Mouse (Mus musculus): ENCODE measurements around the gene Neurl1a. TPM values are rescaled to one million over a fixed set of nuclear protein-coding genes. Genes with fewer than 3 reads are reported as not detected.

Gene Neurl1a
- polyA plus RNA-seq, 1 experiment = 5.8 TPM

GRCm38 (mm10) chr19:47184221-47184620 lies 5.6 kb downstream of the Neurl1a start:
- H3K4me1 ChIP-seq (ENCODE audit: control insufficient read depth, insufficient read depth, insufficient read length, low read length) = peaks cover 2% of the 10 kb centered on the region; the same call in 1 of the 2 replicates
- H3K27ac ChIP-seq (replicated peaks; ENCODE audit: low read depth, low read length) = no peak overlapping the region
- H3K4me3 ChIP-seq (ENCODE audit: insufficient read depth, low read depth, low read length) = no peak overlapping the region

GRCm38 (mm10) chr19:47184736-47185135 lies 6.1 kb downstream of the Neurl1a start:
- H3K4me1 ChIP-seq (ENCODE audit: control insufficient read depth, insufficient read depth, insufficient read length, low read length) = no peaks in the 10 kb centered on the region
- H3K27ac ChIP-seq (replicated peaks; ENCODE audit: low read depth, low read length) = no peak overlapping the region
- H3K4me3 ChIP-seq (ENCODE audit: insufficient read depth, low read depth, low read length) = no peak overlapping the region

DNA sequence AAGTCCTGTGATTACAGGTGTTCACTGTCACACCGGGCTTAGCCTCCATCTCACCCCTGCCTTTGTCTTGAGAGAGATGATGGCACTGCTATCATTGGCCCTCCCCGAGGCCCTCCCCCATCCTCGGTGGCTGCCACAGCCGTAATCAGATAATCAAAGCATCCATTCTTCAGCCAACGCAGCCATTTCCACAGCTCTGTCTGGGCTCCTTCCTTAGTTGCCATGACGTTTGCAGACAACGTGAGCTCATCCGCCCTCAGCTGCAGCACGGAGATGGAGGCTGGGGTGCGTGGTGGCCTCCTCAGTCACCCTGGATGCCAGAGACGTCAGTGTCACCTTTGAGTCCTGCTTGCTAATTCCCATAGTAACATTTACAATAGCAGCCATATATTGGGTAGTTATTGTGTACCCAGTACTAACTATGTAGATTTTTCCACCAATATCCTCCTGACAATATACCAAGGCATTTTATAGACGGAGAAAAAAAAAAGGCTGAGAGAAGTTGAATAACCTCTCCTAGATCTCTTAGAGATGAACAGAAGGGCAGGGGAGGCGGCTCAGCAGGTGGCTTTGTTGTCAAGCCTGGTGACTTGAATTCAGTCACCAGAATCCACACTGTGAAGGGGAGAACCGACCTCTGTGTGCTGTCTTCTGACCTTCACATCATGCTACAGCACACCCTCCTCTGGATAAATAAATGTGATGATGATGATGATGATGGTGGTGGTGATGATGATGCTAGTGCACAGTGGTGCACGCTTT lies 8.1 kb downstream of the Neurl1a start:
- Histone ChIP-seq H3K27ac (replicated peaks; ENCODE audit: low read depth, low read length) (no peak overlapping the region), H3K4me3 (ENCODE audit: insufficient read depth, low read depth, low read length) (no peak overlapping the region)

GRCm38 (mm10) chr19:47188515-47189128 lies 10.0 kb downstream of the Neurl1a start:
- Histone ChIP-seq H3K27ac (replicated peaks; ENCODE audit: low read depth, low read length) (no peak overlapping the region), H3K4me1 (ENCODE audit: control insufficient read depth, insufficient read depth, insufficient read length, low read length) (no peaks in the 10 kb centered on the region), H3K4me3 (ENCODE audit: insufficient read depth, low read depth, low read length) (no peak overlapping the region)

More for the DNA sequence above, 8.1 kb downstream of the Neurl1a start:
- no peaks in the 10 kb centered on the region for H3K4me1 ChIP-seq (ENCODE audit: control insufficient read depth, insufficient read depth, insufficient read length, low read length)

DNA sequence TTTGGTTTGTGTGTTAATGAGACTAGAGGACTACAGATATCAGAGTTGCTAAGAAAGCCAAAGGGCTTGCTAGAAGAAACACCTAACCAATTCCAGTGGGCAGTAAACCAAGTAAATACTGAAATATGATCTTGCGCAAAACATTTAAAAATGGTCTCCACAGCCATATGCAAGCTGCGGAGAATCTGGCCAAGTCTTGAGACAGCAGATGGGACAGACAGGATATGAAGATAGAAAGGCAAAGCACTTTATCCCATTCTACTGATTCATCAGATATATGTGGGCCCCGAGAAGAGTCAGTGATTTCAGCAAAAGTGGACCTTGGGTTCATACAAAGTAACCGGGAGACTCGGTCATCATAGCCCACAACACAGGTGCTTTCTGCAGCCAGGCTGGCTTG lies 13.5 kb downstream of the Neurl1a start:
- Histone ChIP-seq H3K4me3 (ENCODE audit: insufficient read depth, low read depth, low read length) (no peak overlapping the region), H3K27ac (replicated peaks; ENCODE audit: low read depth, low read length) (no peak overlapping the region), H3K4me1 (ENCODE audit: control insufficient read depth, insufficient read depth, insufficient read length, low read length) (no peaks in the 10 kb centered on the region)

DNA sequence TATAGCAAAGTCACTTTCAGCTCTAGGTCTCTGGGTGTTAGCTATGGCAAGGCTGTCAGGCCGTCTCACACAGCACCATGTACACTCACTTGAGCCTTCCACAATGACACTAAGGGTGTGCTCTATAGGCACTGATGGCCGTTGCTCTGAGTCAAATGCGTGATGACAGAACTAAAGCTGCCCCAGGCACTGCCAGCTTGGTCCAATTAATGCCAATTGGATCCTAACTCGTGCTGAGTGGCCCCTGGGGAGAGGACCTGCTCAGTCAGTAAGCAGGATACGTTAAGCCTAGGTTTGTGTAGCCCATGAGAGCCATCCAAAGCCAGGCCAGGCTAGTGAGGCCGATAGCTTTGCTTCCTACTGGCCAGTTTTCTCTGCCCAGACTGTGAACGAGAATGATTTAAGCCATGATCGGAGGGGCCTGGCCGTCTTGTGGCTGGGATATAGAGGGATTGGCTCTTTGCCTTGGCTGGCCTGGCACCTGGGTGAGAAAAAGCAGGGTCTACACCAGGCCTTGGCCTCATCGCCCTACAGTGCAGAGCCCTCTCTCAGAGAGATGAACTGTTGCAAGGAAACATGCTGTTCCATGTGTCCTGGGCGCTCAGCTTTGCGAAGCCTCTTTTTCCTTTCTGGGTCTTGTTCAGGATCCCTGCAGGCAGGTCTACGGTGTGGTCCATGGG lies 20.2 kb downstream of the Neurl1a start:
- no peak overlapping the region for H3K27ac ChIP-seq (replicated peaks; ENCODE audit: low read depth, low read length)
- H3K4me1 ChIP-seq (ENCODE audit: control insufficient read depth, insufficient read depth, insufficient read length, low read length) = no peaks in the 10 kb centered on the region
- H3K4me3 ChIP-seq (ENCODE audit: insufficient read depth, low read depth, low read length) = no peak overlapping the region

DNA sequence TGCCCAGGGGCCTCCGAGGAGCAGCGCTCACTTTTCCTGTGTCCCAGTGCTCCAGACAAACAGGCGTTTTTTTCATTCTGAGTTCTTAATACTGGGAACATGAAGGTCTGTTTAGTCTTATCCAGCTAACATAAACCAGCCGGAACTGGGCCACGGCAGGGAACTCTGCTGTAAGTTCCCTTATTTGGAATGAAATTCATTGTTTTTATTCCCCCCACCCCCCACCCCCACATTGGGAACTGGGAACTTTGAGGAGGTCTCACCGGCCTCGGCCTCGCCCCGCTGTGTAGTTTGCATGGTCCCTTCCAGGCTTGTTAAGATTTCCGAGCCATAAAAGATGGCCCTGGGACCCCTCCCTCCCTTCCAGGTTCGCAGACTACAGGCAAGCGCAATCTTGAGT lies 23.4 kb downstream of the Neurl1a start:
- H3K4me3 ChIP-seq (ENCODE audit: insufficient read depth, low read depth, low read length) = no peak overlapping the region
- H3K4me1 ChIP-seq (ENCODE audit: control insufficient read depth, insufficient read depth, insufficient read length, low read length) = no peaks in the 10 kb centered on the region
- H3K27ac ChIP-seq (replicated peaks; ENCODE audit: low read depth, low read length) = no peak overlapping the region

- H3K27ac ChIP-seq (replicated peaks; ENCODE audit: low read depth, low read length) = no peak overlapping the region
- no peaks in the 10 kb centered on the region for H3K4me1 ChIP-seq (ENCODE audit: control insufficient read depth, insufficient read depth, insufficient read length, low read length)
- H3K4me3 ChIP-seq (ENCODE audit: insufficient read depth, low read depth, low read length) = no peak overlapping the region
Measured at GRCm38 (mm10) chr19:47202429-47202828, 23.8 kb downstream of the Neurl1a start.

DNA sequence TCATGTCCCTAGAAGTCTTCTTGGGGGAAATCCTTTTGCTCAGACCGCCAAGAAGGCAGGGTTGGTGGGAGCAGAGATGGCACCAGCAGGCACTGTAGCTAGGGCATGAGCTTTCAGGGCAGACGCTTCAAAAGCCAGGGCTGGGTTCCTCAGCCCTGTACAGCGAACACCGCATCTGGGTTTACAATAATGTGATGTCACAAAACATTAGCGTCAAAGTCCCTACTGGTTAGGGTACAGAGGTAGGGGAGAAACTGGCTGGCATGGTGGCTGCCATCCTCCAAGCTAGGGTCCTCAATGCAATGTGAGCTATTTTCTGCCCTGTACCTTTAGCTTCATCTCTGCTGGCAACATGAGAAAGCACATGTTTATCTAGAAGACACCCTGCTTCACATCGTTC lies 24.4 kb downstream of the Neurl1a start:
- H3K27ac ChIP-seq (replicated peaks; ENCODE audit: low read depth, low read length) = no peak overlapping the region

DNA sequence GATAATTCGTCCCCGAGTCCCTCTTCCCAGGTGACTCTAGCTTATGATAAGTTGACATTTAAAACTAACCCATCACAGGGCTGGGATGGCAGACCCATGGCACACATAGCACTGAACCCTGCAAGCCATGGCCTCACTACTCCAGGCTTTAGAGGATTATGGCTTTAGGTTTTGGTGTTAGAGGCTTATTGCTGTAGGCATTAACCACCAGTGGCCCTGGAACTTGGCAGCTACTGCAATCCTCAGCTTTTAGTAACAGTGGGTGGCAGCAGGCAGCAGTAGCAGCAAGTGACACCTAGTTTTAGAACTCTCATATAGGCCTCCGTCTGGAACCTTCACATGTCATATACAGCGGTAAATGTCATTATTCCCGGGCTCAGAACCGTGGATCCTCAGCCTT lies 26.0 kb downstream of the Neurl1a start:
- Histone ChIP-seq H3K4me3 (ENCODE audit: insufficient read depth, low read depth, low read length) (no peak overlapping the region), H3K27ac (replicated peaks; ENCODE audit: low read depth, low read length) (no peak overlapping the region), H3K4me1 (ENCODE audit: control insufficient read depth, insufficient read depth, insufficient read length, low read length) (no peaks in the 10 kb centered on the region)

More for the DNA sequence above, 24.4 kb downstream of the Neurl1a start:
- H3K4me1 ChIP-seq (ENCODE audit: control insufficient read depth, insufficient read depth, insufficient read length, low read length) = no peaks in the 10 kb centered on the region
- H3K4me3 ChIP-seq (ENCODE audit: insufficient read depth, low read depth, low read length) = no peak overlapping the region

DNA sequence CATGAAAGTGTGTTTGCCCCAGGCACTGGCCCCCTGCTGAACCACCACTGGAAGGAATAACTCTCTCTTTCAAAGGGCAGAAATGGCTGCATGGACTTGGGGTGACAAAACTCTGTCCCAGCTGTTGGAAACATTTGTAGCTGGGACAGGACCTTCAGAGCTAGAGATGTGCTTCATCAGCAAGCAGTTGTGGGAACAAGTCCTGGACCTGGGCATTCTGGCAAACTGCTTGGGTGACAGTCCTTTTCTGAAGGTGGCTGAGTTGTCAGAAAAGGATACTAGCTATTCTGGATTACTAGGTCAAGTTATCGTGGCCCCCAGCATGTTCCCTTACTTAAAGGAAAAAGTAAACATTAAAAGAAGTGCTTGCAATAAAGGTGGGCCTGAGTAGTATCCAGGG lies 27.5 kb downstream of the Neurl1a start:
- H3K27ac ChIP-seq (replicated peaks; ENCODE audit: low read depth, low read length) = no peak overlapping the region
- no peak overlapping the region for H3K4me3 ChIP-seq (ENCODE audit: insufficient read depth, low read depth, low read length)

GRCm38 (mm10) chr19:47210432-47210831 lies 31.8 kb downstream of the Neurl1a start:
- H3K4me3 ChIP-seq (ENCODE audit: insufficient read depth, low read depth, low read length) = no peak overlapping the region
- H3K4me1 ChIP-seq (ENCODE audit: control insufficient read depth, insufficient read depth, insufficient read length, low read length) = peaks cover 4% of the 10 kb centered on the region; the same call in 1 of the 2 replicates
- no peak overlapping the region for H3K27ac ChIP-seq (replicated peaks; ENCODE audit: low read depth, low read length)

More for the DNA sequence above, 27.5 kb downstream of the Neurl1a start:
- H3K4me1 ChIP-seq (ENCODE audit: control insufficient read depth, insufficient read depth, insufficient read length, low read length) = no peaks in the 10 kb centered on the region

DNA sequence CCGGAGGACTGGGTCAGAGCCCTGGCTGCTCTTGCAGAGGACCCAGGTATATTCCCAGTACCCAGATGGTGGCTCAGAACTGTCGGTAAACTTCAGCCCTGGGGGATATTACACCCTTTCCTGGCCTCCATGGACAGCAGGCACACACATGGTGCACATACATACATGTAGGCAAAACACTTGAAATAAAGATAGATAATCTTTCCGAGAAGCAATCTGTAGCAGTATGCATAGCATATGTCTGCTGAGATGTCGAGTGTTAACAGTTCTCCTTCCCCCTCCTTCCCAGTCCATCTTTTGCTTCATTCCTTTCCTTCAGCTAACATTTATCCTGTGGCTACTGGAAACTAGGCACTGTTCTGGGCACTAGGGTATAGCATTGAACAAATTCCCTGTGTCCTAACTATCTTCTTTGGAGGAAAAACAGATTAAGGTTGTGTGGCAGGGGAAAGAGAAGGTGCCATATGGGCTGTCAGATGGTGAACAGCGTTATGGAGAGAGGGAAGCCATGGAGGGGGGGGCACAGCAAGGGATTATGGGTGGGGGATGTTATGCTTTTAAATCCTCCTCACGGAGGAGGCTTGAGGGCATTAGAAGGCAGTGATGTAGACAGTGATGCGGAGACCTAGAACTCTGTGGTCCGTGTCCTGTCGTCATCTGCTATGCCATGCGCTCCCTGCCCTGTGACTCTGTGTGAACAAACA lies 33.1 kb downstream of the Neurl1a start:
- Histone ChIP-seq H3K27ac (replicated peaks; ENCODE audit: low read depth, low read length) (no peak overlapping the region), H3K4me3 (ENCODE audit: insufficient read depth, low read depth, low read length) (no peak overlapping the region), H3K4me1 (ENCODE audit: control insufficient read depth, insufficient read depth, insufficient read length, low read length) (peaks cover 4% of the 10 kb centered on the region; the same call in 1 of the 2 replicates)

DNA sequence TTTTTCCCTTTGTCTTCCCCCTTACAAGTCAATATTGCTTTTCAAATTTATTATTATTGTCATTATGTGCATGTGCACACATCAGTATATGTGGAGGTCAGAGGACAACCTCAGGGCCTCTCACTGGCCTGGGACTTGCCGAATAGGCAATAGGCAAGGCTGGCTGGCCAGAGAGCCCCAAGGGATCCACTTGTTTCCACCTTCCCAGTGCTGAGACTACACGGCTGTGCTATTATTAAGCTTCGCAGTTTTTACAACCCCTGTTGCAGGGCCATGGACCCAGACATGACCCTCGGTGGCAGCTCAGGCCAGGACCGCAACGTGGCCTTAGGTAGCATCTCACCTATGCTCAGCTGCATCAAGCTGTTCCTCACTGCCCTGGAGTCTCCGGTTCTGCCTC lies 33.8 kb downstream of the Neurl1a start:
- Histone ChIP-seq H3K4me3 (ENCODE audit: insufficient read depth, low read depth, low read length) (no peak overlapping the region), H3K27ac (replicated peaks; ENCODE audit: low read depth, low read length) (no peak overlapping the region), H3K4me1 (ENCODE audit: control insufficient read depth, insufficient read depth, insufficient read length, low read length) (peaks cover 4% of the 10 kb centered on the region; the same call in 1 of the 2 replicates)

DNA sequence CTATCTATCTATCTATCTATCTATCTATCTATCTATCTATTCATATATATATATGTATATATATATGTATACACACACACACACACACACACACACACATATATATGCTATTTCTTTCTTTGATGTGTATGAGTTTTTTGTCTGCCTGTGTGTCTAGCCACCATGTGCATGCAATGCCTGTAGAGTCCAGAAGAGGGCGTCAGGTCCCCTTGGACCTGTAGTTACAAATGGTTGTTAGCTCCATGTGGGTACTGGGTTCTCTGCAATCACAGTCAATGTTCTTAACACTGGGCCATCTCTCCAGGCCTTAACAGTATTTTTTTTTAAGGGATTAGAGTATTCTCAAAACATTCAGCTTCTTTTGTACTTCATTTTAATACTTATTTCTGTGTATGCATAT lies 34.9 kb downstream of the Neurl1a start:
- no peak overlapping the region for H3K27ac ChIP-seq (replicated peaks; ENCODE audit: low read depth, low read length)
- peaks cover 4% of the 10 kb centered on the region; the same call in 1 of the 2 replicates for H3K4me1 ChIP-seq (ENCODE audit: control insufficient read depth, insufficient read depth, insufficient read length, low read length)
- H3K4me3 ChIP-seq (ENCODE audit: insufficient read depth, low read depth, low read length) = no peak overlapping the region
